Mouse (Mus musculus) myocyte (in vitro differentiated cells): ENCODE measurements around the gene Smox.

ENCODE experiments used
- CEBPB ChIP-seq: IDR thresholded peaks from 2 replicates; pipeline ENCODE4 v1.6.1; 2011; ENCODE audit warnings: mild to moderate bottlenecking, moderate library complexity; ENCODE audit not compliant: poor library complexity, insufficient read depth, severe bottlenecking
- POLR2A ChIP-seq: IDR thresholded peaks from one replicate; pipeline ENCODE4 v1.6.1; 2011; ENCODE audit warnings: low read depth, mild to moderate bottlenecking, control low read depth, moderate library complexity; ENCODE audit not compliant: insufficient read length
- POLR2AphosphoS2 ChIP-seq: IDR thresholded peaks from one replicate; pipeline ENCODE4 v1.6.1; 2011; ENCODE audit warnings: low read depth, control low read depth; ENCODE audit not compliant: insufficient read length
- SRF ChIP-seq: IDR thresholded peaks from one replicate; pipeline ENCODE4 v1.6.1; 2011; ENCODE audit warnings: low read depth; ENCODE audit not compliant: control insufficient read depth, insufficient read length
- TCF12 ChIP-seq: IDR thresholded peaks from one replicate; pipeline ENCODE4 v1.6.1; 2011; ENCODE audit warnings: mild to moderate bottlenecking, control low read depth; ENCODE audit not compliant: poor library complexity, insufficient read depth, severe bottlenecking
- TCF3 ChIP-seq: IDR thresholded peaks from one replicate; pipeline ENCODE4 v1.6.1; 2011; ENCODE audit warnings: low read depth, control low read depth; ENCODE audit not compliant: insufficient read length
- USF1 ChIP-seq: IDR thresholded peaks from one replicate; pipeline ENCODE4 v1.6.1; 2011; ENCODE audit warnings: low read depth, mild to moderate bottlenecking, control low read depth, moderate library complexity

DNA sequence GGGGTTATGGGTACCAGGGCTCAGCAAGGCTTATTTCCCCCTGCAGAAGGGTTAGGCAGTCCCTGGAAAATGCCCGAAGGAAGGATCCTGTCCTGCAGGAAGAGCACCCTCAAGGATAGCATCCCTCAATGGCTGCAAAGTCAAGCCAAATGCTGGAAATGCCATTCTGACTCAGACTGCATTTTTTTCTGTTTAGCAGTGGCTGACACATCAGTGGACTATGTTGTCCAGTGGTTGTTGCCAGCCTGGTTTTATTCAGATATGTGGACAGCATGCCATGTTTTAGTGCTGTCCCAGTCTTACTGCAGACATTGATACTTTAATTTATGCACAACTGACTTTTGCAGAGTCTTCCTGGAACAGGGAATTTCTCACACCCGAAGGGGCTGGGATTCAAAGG lies 57.0 kb downstream of the Smox start:
- TF ChIP-seq USF1, result no peak
- no peak for TF ChIP-seq TCF12
- TF ChIP-seq SRF, result no peak
- TF ChIP-seq POLR2A, result no peak
- TF ChIP-seq TCF3, result no peak
- TF ChIP-seq CEBPB, result no peak
- TF ChIP-seq POLR2AphosphoS2, result no peak
